Mouse (Mus musculus) C2C12 (cell line): ENCODE data around the gene Rsl24d1.
"Not testable (repeated sequence)": the region's sequence is repeated elsewhere in the genome, so short reads cannot be mapped to it uniquely, and the experiment has no call there.

Source experiments
- CTCF ChIP-seq: IDR thresholded peaks from one replicate; pipeline ENCODE4 v1.5.1; 2011; ENCODE audit not compliant: control insufficient read depth, insufficient read depth, insufficient read length
- FOSL1 ChIP-seq: IDR thresholded peaks from one replicate; pipeline ENCODE4 v1.8.0; 2011; ENCODE audit warnings: mild to moderate bottlenecking, low read length; ENCODE audit not compliant: poor library complexity, insufficient read depth, severe bottlenecking
- MYOD1 ChIP-seq: IDR thresholded peaks from one replicate; pipeline ENCODE4 v1.6.1; 2011; ENCODE audit warnings: low read depth; ENCODE audit not compliant: control insufficient read depth, insufficient read length
- MYOG ChIP-seq: IDR thresholded peaks from one replicate; pipeline ENCODE4 v1.6.1; 2011; ENCODE audit not compliant: control insufficient read depth, insufficient read length; ENCODE audit errors: extremely low read depth
- USF1 ChIP-seq: IDR thresholded peaks from one replicate; pipeline ENCODE4 v1.6.1; 2011; ENCODE audit warnings: low read depth, mild to moderate bottlenecking, control low read depth, moderate library complexity

DNA sequence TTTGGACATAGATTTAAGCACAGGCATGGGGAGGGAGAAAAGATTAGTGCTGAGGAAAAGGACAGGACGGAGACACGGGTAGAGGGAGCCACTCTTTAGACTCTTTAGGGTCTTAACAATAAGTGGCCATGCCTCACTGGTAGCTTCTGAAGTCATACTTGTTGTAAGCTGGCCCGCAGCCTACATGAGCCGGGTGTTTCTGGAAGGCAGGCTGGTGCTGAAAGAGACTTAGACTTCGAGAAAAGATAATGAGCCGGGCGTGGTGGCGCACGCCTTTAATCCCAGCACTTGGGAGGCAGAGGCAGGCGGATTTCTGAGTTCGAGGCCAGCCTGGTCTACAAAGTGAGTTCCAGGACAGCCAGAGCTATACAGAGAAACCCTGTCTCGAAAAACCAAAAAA lies 33.9 kb upstream of the Rsl24d1 start:
- not testable (repeated sequence) for TF ChIP-seq CTCF, FOSL1, USF1, MYOD1, MYOG
